Mouse (Mus musculus) forebrain, postnatal 0 days (tissue): ENCODE measurements at regions not wholly inside any gene's neighbourhood (a gene's known extent, or its start where the extent isn't known, plus 50 kb on each side); places are given as distances from the start of the nearest gene placed in this dataset.

ENCODE experiments used
- ATAC-seq: fragments of 200-750 bp; cut with Nextera tagmentation; 2 replicates; pipeline ENCODE4 v1.8.0; 2017; ENCODE audit warnings: mild to moderate bottlenecking, moderate library complexity
- DNase-seq: peaks from one replicate; pipeline ENCODE4 v3.0.0-alpha.2; 2015
- H3K27ac ChIP-seq: fragments of 300-500 bp; sonication (generic); 2 replicates; pipeline ENCODE4 v1.5.1; 2014; ENCODE audit warnings: low read depth, mild to moderate bottlenecking, antibody characterized with exemption, low read length, moderate library complexity, mixed read lengths
- H3K27me3 ChIP-seq: fragments of 300-500 bp; sonication (generic); 2 replicates; pipeline ENCODE4 v1.6.1; 2014; ENCODE audit warnings: mild to moderate bottlenecking, low read length, mixed read lengths; ENCODE audit not compliant: insufficient read depth
- H3K36me3 ChIP-seq: fragments of 300-500 bp; sonication (generic); 2 replicates; pipeline ENCODE4 v1.6.1; 2014; ENCODE audit warnings: mild to moderate bottlenecking, moderate library complexity; ENCODE audit not compliant: insufficient read depth
- H3K4me1 ChIP-seq: fragments of 300-500 bp; sonication (generic); 2 replicates; pipeline ENCODE4 v1.6.1; 2014; ENCODE audit warnings: antibody characterized with exemption; ENCODE audit not compliant: insufficient read depth
- H3K4me2 ChIP-seq: fragments of 300-500 bp; sonication (generic); 2 replicates; pipeline ENCODE4 v1.6.1; 2014; ENCODE audit warnings: low read depth, mild to moderate bottlenecking, moderate library complexity
- H3K4me3 ChIP-seq: fragments of 300-500 bp; sonication (generic); 2 replicates; pipeline ENCODE4 v1.5.1; 2014; ENCODE audit warnings: low read depth, low read length, mixed read lengths
- H3K9ac ChIP-seq: fragments of 300-500 bp; sonication (generic); 2 replicates; pipeline ENCODE4 v1.6.1; 2014; ENCODE audit warnings: mild to moderate bottlenecking
- H3K9me3 ChIP-seq: fragments of 300-500 bp; sonication (generic); 2 replicates; pipeline ENCODE4 v1.6.1; 2016; ENCODE audit warnings: low read length
- CTCF ChIP-seq: sonication (generic); IDR thresholded peaks from 2 replicates; pipeline ENCODE4 v1.5.1; 2016; ENCODE audit warnings: antibody characterized with exemption, control low read depth, low read depth
- WGBS: fragments of 180-500 bp; shearing (Covaris S2); extraction: QIAGEN DNeasy Blood & Tissue Kit; methylation state at CpG from one replicate; pipeline ENCODE4 v1.1.7; 2014; 5-methylcytosine and 5-hydroxymethylcytosine counted together

DNA sequence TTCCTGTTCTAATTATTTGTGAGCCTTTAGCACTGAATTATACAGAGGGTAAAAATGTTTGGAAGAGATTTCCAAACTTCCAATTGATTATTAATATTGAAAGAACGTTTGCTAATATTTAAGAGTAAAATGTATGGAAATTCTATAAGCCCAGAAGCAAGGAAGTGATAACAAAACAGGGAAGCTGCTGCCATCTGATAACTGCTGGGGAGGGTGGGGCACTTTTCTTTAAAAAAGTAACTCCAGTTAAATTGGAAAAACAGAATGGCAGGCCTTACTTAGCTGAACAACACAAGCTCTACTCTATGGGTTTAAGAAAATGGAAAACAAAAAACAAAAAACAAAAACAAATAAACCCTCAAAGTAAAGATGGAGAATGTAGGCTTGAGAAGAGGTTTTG, 1327.7 kb downstream of the Hace1 start:
- WGBS: 76% methylated on average over 1 of the region's 1 CpGs
- Histone ChIP-seq H3K27ac (no peak overlapping the region), H3K27me3 (no peaks in the 10 kb centered on the region), H3K4me3 (no peak overlapping the region), H3K36me3 (no peaks in the 10 kb centered on the region), H3K4me1 (no peaks in the 10 kb centered on the region), H3K9me3 (no peaks in the 10 kb centered on the region), H3K4me2 (no peak overlapping the region), H3K9ac (no peak overlapping the region)
- ATAC-seq: no peak
- no peak for TF ChIP-seq CTCF
- DNase-seq: no peak

- H3K9me3 ChIP-seq: no peaks in the 10 kb centered on the region
- H3K27me3 ChIP-seq: no peaks in the 10 kb centered on the region
- no peak overlapping the region for H3K9ac ChIP-seq
- no peak; the same call in 1 of the 2 replicates for ATAC-seq
- 5% methylated on average over 7 of the region's 7 CpGs for WGBS
- H3K4me2 ChIP-seq: no peak overlapping the region
- H3K4me3 ChIP-seq: no peak overlapping the region
- H3K4me1 ChIP-seq: no peaks in the 10 kb centered on the region
- no peak for TF ChIP-seq CTCF
- H3K27ac ChIP-seq: peak overlapping the region; percentile 54; the same call in 1 of the 2 replicates
- H3K36me3 ChIP-seq: no peaks in the 10 kb centered on the region
- peak; percentile 13 for DNase-seq
These were observed 1345.0 kb downstream of the Hace1 start for GRCm38 (mm10) chr10:46922527-46923200.

GRCm38 (mm10) chr10:46934311-46934710, 1356.7 kb downstream of the Hace1 start:
- no peak for TF ChIP-seq CTCF
- Histone ChIP-seq H3K4me1 (no peaks in the 10 kb centered on the region), H3K4me2 (no peak overlapping the region), H3K36me3 (no peaks in the 10 kb centered on the region), H3K9ac (no peak overlapping the region), H3K4me3 (no peak overlapping the region), H3K27me3 (no peaks in the 10 kb centered on the region), H3K9me3 (no peaks in the 10 kb centered on the region), H3K27ac (no peak overlapping the region)
- ATAC-seq (no peak), DNase-seq (no peak)

DNA sequence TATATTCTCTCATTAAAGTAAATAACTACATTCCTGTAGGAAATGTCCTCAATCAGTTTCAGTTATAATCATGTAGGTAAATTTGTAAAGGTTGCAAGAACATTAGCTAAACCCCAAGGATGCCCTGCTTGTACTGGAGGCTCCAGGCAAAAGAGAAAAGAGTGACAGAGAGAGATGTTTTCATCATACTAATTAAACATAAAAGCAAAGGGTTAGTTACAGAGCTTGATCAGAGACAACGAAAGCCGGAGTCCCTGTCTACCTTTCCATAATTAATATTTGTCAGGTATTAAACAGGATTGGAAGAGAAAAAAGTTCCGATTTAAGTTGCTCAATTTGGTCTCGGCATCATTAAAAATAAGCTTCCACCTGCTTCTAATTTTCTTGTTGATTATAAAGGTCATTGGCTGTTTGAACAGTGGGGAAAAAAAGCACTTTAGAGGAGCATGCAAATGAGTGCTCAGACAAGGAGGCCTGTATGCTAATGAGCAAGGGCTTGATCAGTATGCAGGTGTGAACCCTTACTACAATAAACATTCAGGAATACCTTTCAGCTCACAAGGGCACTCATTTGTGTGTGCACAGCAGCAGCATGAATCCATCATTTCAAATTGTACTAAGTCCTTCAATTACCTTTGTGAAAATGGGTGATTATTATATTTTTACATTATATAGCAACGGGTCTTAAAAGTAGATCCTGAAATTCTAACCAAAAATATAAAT, 1358.8 kb downstream of the Hace1 start:
- Histone ChIP-seq H3K4me2 (no peak overlapping the region), H3K36me3 (no peaks in the 10 kb centered on the region), H3K27ac (no peak overlapping the region), H3K4me3 (no peak overlapping the region), H3K27me3 (no peaks in the 10 kb centered on the region), H3K9ac (no peak overlapping the region), H3K9me3 (no peaks in the 10 kb centered on the region), H3K4me1 (no peaks in the 10 kb centered on the region)
- TF ChIP-seq CTCF: no peak
- DNase-seq: no peak
- no peak for ATAC-seq
- WGBS: 18% methylated on average over 5 of the region's 5 CpGs

- Histone ChIP-seq H3K4me1 (no peaks in the 10 kb centered on the region), H3K4me3 (no peak overlapping the region), H3K27me3 (no peaks in the 10 kb centered on the region), H3K36me3 (no peaks in the 10 kb centered on the region), H3K9ac (no peak overlapping the region), H3K27ac (no peak overlapping the region), H3K4me2 (no peak overlapping the region), H3K9me3 (no peaks in the 10 kb centered on the region)
- 52% methylated on average over 1 of the region's 1 CpGs for WGBS
- peak; percentile 71 for ATAC-seq
- TF ChIP-seq CTCF: no peak
- DNase-seq: no peak
These were observed 1361.7 kb downstream of the Hace1 start for GRCm38 (mm10) chr10:46939338-46939737.

GRCm38 (mm10) chr10:46939819-46940218, 1362.2 kb downstream of the Hace1 start:
- ATAC-seq (no peak), DNase-seq (no peak)
- Histone ChIP-seq H3K9me3 (no peaks in the 10 kb centered on the region), H3K27ac (no peak overlapping the region), H3K4me1 (no peaks in the 10 kb centered on the region), H3K4me3 (no peak overlapping the region), H3K27me3 (no peaks in the 10 kb centered on the region), H3K36me3 (no peaks in the 10 kb centered on the region), H3K4me2 (no peak overlapping the region), H3K9ac (no peak overlapping the region)
- 50% methylated on average over 2 of the region's 2 CpGs for WGBS
- TF ChIP-seq CTCF: no peak

- H3K4me1 ChIP-seq: no peaks in the 10 kb centered on the region
- no peak overlapping the region for H3K4me3 ChIP-seq
- ATAC-seq (no peak), DNase-seq (no peak)
- WGBS: 89% methylated on average over 4 of the region's 4 CpGs
- H3K27ac ChIP-seq: no peak overlapping the region
- H3K36me3 ChIP-seq: no peaks in the 10 kb centered on the region
- H3K9ac ChIP-seq: no peak overlapping the region
- H3K27me3 ChIP-seq: no peaks in the 10 kb centered on the region
- no peak for TF ChIP-seq CTCF
- no peaks in the 10 kb centered on the region for H3K9me3 ChIP-seq
- H3K4me2 ChIP-seq: no peak overlapping the region
These were observed 1375.3 kb downstream of the Hace1 start for GRCm38 (mm10) chr10:46952940-46953339.
